Mouse (Mus musculus): Measurements from ENCODE around the gene Dot1l.

Gene Dot1l

GRCm38 (mm10) chr10:80835617-80836016, 80.6 kb downstream of the Dot1l start:
- no peak for DNase-seq (ENCODE audit: low spot score)

DNA sequence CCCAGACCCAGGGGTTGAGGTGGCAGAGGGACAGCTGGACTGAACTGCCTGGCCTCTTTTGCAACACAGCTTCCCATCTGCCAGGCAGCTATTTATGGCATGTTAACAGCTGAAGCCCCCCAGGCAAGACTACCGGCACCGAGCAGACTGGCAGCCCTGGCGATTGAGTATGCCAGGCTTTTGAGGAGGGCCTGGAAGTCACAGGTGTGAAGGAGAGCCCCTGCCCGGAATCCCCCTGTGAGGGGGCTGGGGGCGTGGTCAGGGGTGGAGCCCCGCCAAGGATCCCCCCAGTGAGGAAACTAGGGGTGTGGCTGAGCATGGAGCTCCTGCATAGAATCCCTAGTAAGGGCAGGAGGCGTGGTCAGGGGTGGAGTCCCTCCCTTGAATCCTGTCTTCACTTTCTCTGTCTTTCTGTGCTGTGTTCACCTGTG, 82.0 kb downstream of the Dot1l start:
- no peak for DNase-seq (ENCODE audit: low spot score)

- no peak for DNase-seq (ENCODE audit: low spot score)
These were observed 82.8 kb downstream of the Dot1l start for GRCm38 (mm10) chr10:80837827-80838226.

GRCm38 (mm10) chr10:80838346-80838912, 83.4 kb downstream of the Dot1l start:
- DNase-seq (ENCODE audit: low spot score): no peak

DNA sequence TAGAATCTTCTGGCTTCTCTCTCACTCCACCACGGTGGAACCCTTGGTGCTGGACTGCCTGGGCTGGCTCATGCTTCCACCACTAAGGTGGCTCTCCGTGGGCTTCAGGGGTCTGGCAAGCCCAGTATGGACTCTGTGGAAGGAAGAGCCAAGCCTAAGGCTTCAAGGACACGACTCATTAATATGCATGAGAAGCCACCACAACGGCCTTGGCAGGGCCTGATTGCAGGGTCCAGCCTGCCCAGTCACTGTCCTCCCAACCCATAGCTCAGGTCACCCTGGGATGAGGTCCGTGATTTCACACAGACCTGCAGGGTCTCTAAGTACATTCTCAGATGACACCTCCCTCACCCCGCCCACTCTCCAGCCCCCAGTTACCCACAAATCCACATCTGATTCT, 84.8 kb downstream of the Dot1l start:
- DNase-seq (ENCODE audit: low spot score): no peak

DNA sequence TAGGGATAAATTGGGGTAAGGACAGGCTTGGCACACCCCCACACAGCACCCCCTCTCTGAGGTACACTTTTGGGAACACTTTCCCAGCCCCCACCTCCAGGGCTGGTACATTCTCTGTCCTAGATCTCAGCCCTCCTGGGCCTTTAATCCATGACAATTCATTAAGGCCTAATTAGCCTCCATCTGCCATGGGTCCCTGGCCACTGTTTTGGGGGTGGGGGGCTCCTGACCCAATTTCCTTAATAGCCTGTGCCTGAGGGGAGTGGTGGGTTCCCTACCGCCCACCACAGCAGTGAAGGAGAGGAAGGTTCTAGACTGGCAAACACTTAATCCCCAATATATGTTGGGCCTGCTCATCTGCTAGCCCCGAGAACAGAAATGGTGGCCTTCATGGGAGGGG, 86.7 kb downstream of the Dot1l start:
- no peak for DNase-seq (ENCODE audit: low spot score)

DNA sequence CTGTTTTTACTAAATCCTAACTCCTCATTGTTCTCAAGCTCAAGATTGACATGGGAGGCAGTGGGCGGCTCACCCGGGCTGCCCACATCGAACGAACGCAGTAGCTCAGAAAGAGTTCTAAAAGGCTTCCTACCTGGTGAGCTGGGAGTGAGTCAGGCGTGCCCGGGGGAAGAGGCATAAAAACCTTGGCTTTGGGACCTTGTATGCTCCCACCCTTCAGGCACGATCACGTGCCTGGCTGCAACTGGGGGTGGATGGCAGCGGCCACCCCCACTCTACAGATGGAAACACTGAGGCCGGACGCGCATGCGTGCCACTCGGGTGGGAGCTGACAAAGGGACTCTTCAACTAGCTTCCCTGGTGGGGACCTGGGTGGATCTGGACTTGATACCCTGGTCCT, 87.3 kb downstream of the Dot1l start:
- DNase-seq (ENCODE audit: low spot score): no peak

DNA sequence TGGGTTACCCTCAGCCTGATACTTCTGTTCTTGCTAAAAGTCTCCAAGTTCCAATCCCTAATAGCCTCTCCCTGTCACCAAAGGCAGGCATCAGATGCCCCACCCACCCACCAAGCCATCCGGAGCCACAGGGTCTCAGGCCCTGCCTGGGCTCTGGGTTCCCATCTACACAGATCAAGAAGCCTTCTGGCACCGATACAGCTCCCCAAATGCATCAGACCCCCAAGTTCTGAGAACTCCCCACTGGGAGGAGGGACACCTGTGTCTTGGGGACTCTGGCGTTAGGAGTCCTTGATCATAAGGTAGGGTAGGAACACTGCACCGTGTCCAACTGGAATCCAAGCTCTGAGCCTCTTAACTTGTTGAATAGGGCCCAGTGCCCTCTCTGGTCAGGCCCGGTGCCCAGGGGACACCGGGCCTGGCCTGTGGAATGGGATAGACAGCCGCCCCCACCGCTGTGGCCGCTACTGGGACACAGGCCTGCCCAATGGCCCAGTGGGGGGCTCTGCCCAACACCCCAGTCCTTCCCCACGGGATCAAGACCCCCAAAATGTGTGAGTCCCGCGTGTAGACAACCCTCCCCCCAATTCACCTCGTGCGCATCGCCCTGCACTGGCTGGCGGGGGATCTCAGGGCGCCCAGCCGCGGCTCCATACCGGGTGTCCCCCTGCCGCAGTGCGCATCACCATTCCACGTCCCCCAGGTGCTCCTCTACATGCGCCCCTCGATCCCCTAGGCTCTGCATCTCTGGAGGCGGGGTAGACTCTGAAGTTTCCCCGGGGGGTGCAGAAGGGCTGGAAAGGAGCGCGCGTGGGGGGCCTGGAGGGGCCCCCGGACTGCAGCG, 88.3 kb downstream of the Dot1l start:
- no peak for DNase-seq (ENCODE audit: low spot score)

DNA sequence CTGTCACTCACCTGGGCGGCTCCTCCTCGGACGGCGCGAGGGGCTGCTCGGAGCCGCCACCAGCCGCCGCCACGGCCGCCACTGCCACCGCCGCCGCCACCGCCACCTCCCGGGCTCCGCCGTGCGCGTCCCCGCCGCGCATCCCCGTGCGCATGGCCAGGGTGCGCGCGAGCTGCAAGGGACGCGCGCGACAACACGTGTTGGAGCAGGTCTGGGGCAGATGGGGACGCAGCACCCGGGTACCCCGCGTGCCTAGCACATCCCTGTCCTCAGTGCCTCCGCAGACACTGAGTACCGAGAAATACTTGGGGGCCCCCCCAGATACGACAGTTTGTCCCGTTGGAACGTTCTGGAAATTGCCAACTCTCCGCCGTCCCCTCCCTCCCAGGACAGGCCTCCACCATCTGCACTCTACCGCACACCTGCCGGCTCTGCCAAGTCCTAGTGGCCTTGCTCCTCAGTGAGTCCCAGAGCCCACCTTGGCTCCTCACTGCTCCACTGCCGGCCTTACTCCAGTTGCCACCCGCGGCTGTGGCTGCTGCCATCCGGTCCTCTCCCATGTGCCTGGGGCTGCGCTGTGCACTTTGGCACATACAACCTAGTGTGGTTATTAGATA, 89.0 kb downstream of the Dot1l start, which contains the start of gene Lingo3:
Gene Lingo3, minus strand, starts transcription at position 109 of the 617 bp plus-strand sequence.
- no peak for DNase-seq (ENCODE audit: low spot score)

Measured in urinary bladder, postnatal 25 days (tissue).